Mouse (Mus musculus) ES-CJ7 (cell line): ENCODE results near the gene Foxp1.

ENCODE experiments used
- DNase-seq: peaks from one replicate; pipeline ENCODE4 v3.0.0; 2011; ENCODE audit warnings: low read depth, low spot score

Gene Foxp1

GRCm38 (mm10) chr6:99207226-99207885 lies 315.2 kb downstream of the Foxp1 start:
- no peak for DNase-seq

GRCm38 (mm10) chr6:99206437-99206870 lies 316.1 kb downstream of the Foxp1 start:
- DNase-seq, result no peak

GRCm38 (mm10) chr6:99205587-99206436 lies 316.7 kb downstream of the Foxp1 start:
- no peak for DNase-seq

- DNase-seq, result peak; percentile 18
Observed at GRCm38 (mm10) chr6:99204780-99205586, 317.5 kb downstream of the Foxp1 start.

GRCm38 (mm10) chr6:99204052-99204779 lies 318.3 kb downstream of the Foxp1 start:
- peak; percentile 57 for DNase-seq

- peak; percentile 60 for DNase-seq
Observed at GRCm38 (mm10) chr6:99203231-99203630, 319.3 kb downstream of the Foxp1 start.

GRCm38 (mm10) chr6:99202781-99203180 lies 319.7 kb downstream of the Foxp1 start:
- no peak for DNase-seq

GRCm38 (mm10) chr6:99201271-99201705 lies 321.2 kb downstream of the Foxp1 start:
- DNase-seq, result peak; percentile 60

- DNase-seq, result no peak
Observed at GRCm38 (mm10) chr6:99200656-99201055, 321.9 kb downstream of the Foxp1 start.

GRCm38 (mm10) chr6:99199277-99199676 lies 323.2 kb downstream of the Foxp1 start:
- no peak for DNase-seq

GRCm38 (mm10) chr6:99193697-99194096 lies 328.8 kb downstream of the Foxp1 start:
- no peak for DNase-seq

GRCm38 (mm10) chr6:99191636-99192137 lies 330.8 kb downstream of the Foxp1 start:
- peak; percentile 12 for DNase-seq

GRCm38 (mm10) chr6:99191041-99191635 lies 331.4 kb downstream of the Foxp1 start:
- no peak for DNase-seq

GRCm38 (mm10) chr6:99189967-99190366 lies 332.6 kb downstream of the Foxp1 start:
- no peak for DNase-seq

GRCm38 (mm10) chr6:99188366-99189216 lies 333.9 kb downstream of the Foxp1 start:
- no peak for DNase-seq

GRCm38 (mm10) chr6:99187914-99188313 lies 334.6 kb downstream of the Foxp1 start:
- no peak for DNase-seq

- no peak for DNase-seq
Observed at GRCm38 (mm10) chr6:99187415-99187814, 335.1 kb downstream of the Foxp1 start.

GRCm38 (mm10) chr6:99186569-99186968 lies 336.0 kb downstream of the Foxp1 start:
- DNase-seq, result no peak

GRCm38 (mm10) chr6:99185797-99186196 lies 336.7 kb downstream of the Foxp1 start:
- no peak for DNase-seq

GRCm38 (mm10) chr6:99184051-99184450 lies 338.5 kb downstream of the Foxp1 start:
- DNase-seq, result no peak
